Mouse (Mus musculus): ENCODE measurements around the gene Ifit3b. TPM values are rescaled to one million over a fixed set of nuclear protein-coding genes. Genes with fewer than 3 reads are reported as not detected.
A peak's percentile ranks its signal among the peaks of the same experiment; 100 is the strongest.
"Not testable (repeated sequence)": the region's sequence is repeated elsewhere in the genome, so short reads cannot be mapped to it uniquely, and the experiment has no call there.

The Ifit3b gene
- total and polyA plus RNA-seq, 3 experiments: 0.90 to 1.4 (median 1.2) TPM

- Histone ChIP-seq H3K4me3 (no peak overlapping the region), H3K36me3 (ENCODE audit: control insufficient read depth, insufficient read depth, low read length) (no peaks in the 10 kb centered on the region), H3K27me3 (ENCODE audit: control insufficient read depth, insufficient read depth, low read length) (no peaks in the 10 kb centered on the region), H3K9ac (ENCODE audit: low read depth, low read length) (no peak overlapping the region), H3K27ac (no peak overlapping the region), H3K4me1 (ENCODE audit: control insufficient read depth, insufficient read depth, low read length) (no peaks in the 10 kb centered on the region), H3K79me2 (replicated peaks; ENCODE audit: control insufficient read depth, insufficient read depth, low read length) (no peaks in the 10 kb centered on the region)
- TF ChIP-seq EP300 (IDR thresholded peaks at IDR 0.05; ENCODE audit: insufficient read depth, low read depth, low read length) (no peak), POLR2A (IDR thresholded peaks at IDR 0.05; ENCODE audit: insufficient read depth, low read depth, low read length) (no peak)
- intact Hi-C loops (cut with DNase I): no loop called here
- WGBS: 74% methylated on average over 2 of the region's 2 CpGs
- no peak for DNase-seq
These were observed 19.7 kb downstream of the Ifit3b start for GRCm38 (mm10) chr19:34627496-34627895.

DNA sequence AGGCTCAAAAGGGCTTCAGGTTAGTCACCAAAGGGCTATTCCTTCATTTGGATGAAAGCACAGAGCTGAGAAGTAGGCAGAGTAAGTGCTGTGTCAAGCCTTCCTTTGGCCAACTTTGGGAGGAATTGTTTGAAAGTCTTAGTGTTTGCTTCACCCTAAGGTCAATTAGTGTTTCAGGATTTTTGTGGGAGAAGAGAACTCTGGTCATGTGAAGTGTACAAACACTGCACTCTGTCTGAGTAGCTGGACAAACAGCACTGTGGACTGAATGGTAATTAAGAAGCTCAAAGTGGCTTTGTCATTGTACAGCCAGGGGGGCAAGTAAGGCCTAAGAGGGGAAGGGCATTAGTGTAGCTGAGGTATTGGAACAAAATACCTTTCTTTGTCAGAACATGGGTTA is 23.7 kb downstream of the Ifit3b start:
- H3K4me3 ChIP-seq: no peak overlapping the region
- intact Hi-C loops (cut with DNase I): no loop called here
- no peak for TF ChIP-seq CTCF (IDR thresholded peaks at IDR 0.05)
- TF ChIP-seq POLR2A (IDR thresholded peaks at IDR 0.05; ENCODE audit: insufficient read depth, low read depth, low read length): no peak
- no peak for TF ChIP-seq EP300 (IDR thresholded peaks at IDR 0.05; ENCODE audit: insufficient read depth, low read depth, low read length)
- H3K9ac ChIP-seq (ENCODE audit: low read depth, low read length): no peak overlapping the region
- no peaks in the 10 kb centered on the region for H3K36me3 ChIP-seq (ENCODE audit: control insufficient read depth, insufficient read depth, low read length)
- no peaks in the 10 kb centered on the region for H3K4me1 ChIP-seq (ENCODE audit: control insufficient read depth, insufficient read depth, low read length)
- no peaks in the 10 kb centered on the region for H3K27me3 ChIP-seq (ENCODE audit: control insufficient read depth, insufficient read depth, low read length)
- DNase-seq: no peak
- no peak overlapping the region for H3K27ac ChIP-seq
- no peaks in the 10 kb centered on the region for H3K79me2 ChIP-seq (replicated peaks; ENCODE audit: control insufficient read depth, insufficient read depth, low read length)

DNA sequence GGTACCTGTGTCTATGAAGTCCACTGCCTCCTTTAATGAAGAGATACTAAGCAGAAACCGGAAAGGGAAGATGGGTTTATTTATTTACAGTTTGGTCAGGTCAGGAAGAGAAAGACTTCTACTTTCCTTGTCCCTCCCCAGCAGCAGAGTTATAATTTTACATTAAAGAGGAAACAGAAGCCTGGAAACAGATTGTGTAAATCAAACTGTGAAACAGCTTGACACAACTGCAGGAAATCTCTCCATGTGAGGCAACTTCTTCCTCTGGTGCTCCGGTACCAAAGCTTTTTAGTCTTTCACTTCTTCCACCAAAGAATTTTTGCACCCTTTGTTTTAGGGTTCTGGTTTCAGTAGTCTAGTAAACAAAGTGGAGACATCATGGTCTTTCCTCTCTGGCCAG is 25.7 kb downstream of the Ifit3b start:
- no peaks in the 10 kb centered on the region for H3K36me3 ChIP-seq (ENCODE audit: control insufficient read depth, insufficient read depth, low read length)
- 33% methylated on average over 2 of the region's 2 CpGs for WGBS
- DNase-seq: no peak
- no peak overlapping the region for H3K4me3 ChIP-seq
- TF ChIP-seq POLR2A (IDR thresholded peaks at IDR 0.05; ENCODE audit: insufficient read depth, low read depth, low read length) (no peak), EP300 (IDR thresholded peaks at IDR 0.05; ENCODE audit: insufficient read depth, low read depth, low read length) (no peak)
- no peaks in the 10 kb centered on the region for H3K79me2 ChIP-seq (replicated peaks; ENCODE audit: control insufficient read depth, insufficient read depth, low read length)
- H3K27ac ChIP-seq: no peak overlapping the region
- peaks cover 1% of the 10 kb centered on the region; the same call in 1 of the 2 replicates for H3K4me1 ChIP-seq (ENCODE audit: control insufficient read depth, insufficient read depth, low read length)
- intact Hi-C loops (cut with DNase I): no loop called here
- H3K27me3 ChIP-seq (ENCODE audit: control insufficient read depth, insufficient read depth, low read length): no peaks in the 10 kb centered on the region
- H3K9ac ChIP-seq (ENCODE audit: low read depth, low read length): no peak overlapping the region

DNA sequence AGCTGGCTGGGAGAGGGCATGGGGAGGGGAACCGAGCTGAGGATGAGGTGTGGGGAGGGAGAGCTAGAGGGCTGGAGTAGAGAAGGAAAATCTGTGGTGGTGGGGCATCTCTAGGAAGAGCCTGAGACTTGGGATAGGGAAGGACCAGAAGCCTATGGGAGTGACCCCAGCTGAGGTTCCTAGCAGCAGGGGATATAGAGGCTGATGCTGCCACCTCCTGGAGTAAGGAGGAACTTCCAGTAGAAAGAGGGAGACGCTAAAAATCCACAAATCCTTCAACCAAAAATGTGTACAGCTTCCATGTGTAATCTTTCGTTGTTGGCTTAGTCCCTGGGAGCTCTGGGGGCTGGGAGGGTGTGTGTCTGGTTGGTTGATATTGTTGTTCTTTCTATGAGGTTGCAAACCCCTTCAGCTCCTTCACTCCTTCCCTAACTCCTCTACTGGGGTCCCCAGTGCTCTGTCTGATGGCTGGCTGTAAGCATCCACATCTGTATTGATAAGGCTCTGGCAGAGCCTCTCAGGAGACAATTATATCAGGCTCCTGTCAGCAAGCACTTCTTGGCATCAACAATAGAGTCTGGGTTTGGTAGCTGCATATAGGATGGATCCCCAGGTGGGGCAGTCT is 29.3 kb downstream of the Ifit3b start:
- Histone ChIP-seq H3K27ac (no peak overlapping the region), H3K27me3 (ENCODE audit: control insufficient read depth, insufficient read depth, low read length) (no peaks in the 10 kb centered on the region), H3K36me3 (ENCODE audit: control insufficient read depth, insufficient read depth, low read length) (no peaks in the 10 kb centered on the region; the same call in 1 of the 2 replicates), H3K4me3 (no peak overlapping the region), H3K4me1 (ENCODE audit: control insufficient read depth, insufficient read depth, low read length) (peaks cover 5% of the 10 kb centered on the region), H3K9ac (ENCODE audit: low read depth, low read length) (no peak overlapping the region), H3K79me2 (replicated peaks; ENCODE audit: control insufficient read depth, insufficient read depth, low read length) (peaks cover 1% of the 10 kb centered on the region; the same call in 1 of the 2 replicates)
- DNase-seq: peak; percentile 57 to 60
- intact Hi-C loops (cut with DNase I): loop anchor here (1.0 to 5.0 kb wide), 6 partner anchors 30 to 395 kb away; partner anchors contain the start of gene Ifit3b
- TF ChIP-seq CTCF (IDR thresholded peaks at IDR 0.05) (peak; percentile 95), EP300 (IDR thresholded peaks at IDR 0.05; ENCODE audit: insufficient read depth, low read depth, low read length) (peak; percentile 69; the same call in 1 of the 2 replicates), POLR2A (IDR thresholded peaks at IDR 0.05; ENCODE audit: insufficient read depth, low read depth, low read length) (no peak)
- 9% methylated on average over 3 of the region's 3 CpGs for WGBS

DNA sequence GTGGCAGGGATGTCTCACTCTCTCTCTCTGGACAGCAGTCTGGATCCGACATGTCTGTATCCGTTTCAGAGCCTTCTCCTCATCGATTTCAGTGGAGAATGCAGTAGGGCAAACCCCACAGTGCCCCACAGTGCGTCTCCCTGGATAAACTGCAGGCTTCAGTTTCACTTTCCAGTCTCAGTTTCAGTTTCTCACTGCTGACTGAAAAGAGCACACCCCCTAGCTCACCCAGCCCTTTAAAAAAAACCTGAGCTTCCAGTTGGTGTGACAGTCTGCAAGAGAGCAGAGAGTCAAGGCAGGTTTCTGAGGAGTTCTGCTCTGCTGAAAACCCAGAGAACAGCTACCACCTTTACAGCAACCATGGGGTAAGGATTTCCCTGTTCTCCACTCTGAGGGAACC is 32.9 kb downstream of the Ifit3b start, which contains the start of the genes Ifit1bl2 and Ifit1:
Gene Ifit1bl2, minus strand, starts transcription at position 121 of the 400 bp plus-strand sequence.
Gene Ifit1, plus strand, starts transcription at position 249 of the 400 bp plus-strand sequence.
- no peaks in the 10 kb centered on the region for H3K27me3 ChIP-seq (ENCODE audit: control insufficient read depth, insufficient read depth, low read length)
- H3K4me3 ChIP-seq: peak within 1 kb of the TSS; percentile 45
- 11% methylated on average over 4 of the region's 4 CpGs for WGBS
- H3K9ac ChIP-seq (ENCODE audit: low read depth, low read length): peak within 1 kb of the TSS; percentile 77
- DNase-seq: peak; percentile 30 to 37
- peaks cover 14% of the 10 kb centered on the region for H3K36me3 ChIP-seq (ENCODE audit: control insufficient read depth, insufficient read depth, low read length)
- intact Hi-C loops (cut with DNase I): no loop called here
- H3K27ac ChIP-seq: peak within 1 kb of the TSS; percentile 60
- H3K4me1 ChIP-seq (ENCODE audit: control insufficient read depth, insufficient read depth, low read length): peaks cover 6% of the 10 kb centered on the region
- H3K79me2 ChIP-seq (replicated peaks; ENCODE audit: control insufficient read depth, insufficient read depth, low read length): peaks cover 1% of the 10 kb centered on the region; the same call in 1 of the 2 replicates
- TF ChIP-seq CTCF (IDR thresholded peaks at IDR 0.05) (0 out of 2 replicates have a peak, but pooled peaks have one; percentile 19), POLR2A (IDR thresholded peaks at IDR 0.05; ENCODE audit: insufficient read depth, low read depth, low read length) (peak; percentile 73), EP300 (IDR thresholded peaks at IDR 0.05; ENCODE audit: insufficient read depth, low read depth, low read length) (0 out of 2 replicates have a peak, but pooled peaks have one; percentile 23)

GRCm38 (mm10) chr19:34642616-34643015 is 34.8 kb downstream of the Ifit3b start:
- peaks cover 14% of the 10 kb centered on the region for H3K36me3 ChIP-seq (ENCODE audit: control insufficient read depth, insufficient read depth, low read length)
- peaks cover 4% of the 10 kb centered on the region for H3K4me1 ChIP-seq (ENCODE audit: control insufficient read depth, insufficient read depth, low read length)
- no peak overlapping the region for H3K27ac ChIP-seq
- intact Hi-C loops (cut with DNase I): no loop called here
- H3K79me2 ChIP-seq (replicated peaks; ENCODE audit: control insufficient read depth, insufficient read depth, low read length): peaks cover 1% of the 10 kb centered on the region; the same call in 1 of the 2 replicates
- no peak overlapping the region for H3K4me3 ChIP-seq
- H3K27me3 ChIP-seq (ENCODE audit: control insufficient read depth, insufficient read depth, low read length): no peaks in the 10 kb centered on the region
- H3K9ac ChIP-seq (ENCODE audit: low read depth, low read length): no peak overlapping the region
- DNase-seq: no peak
- TF ChIP-seq POLR2A (IDR thresholded peaks at IDR 0.05; ENCODE audit: insufficient read depth, low read depth, low read length): no peak
- no peak for TF ChIP-seq EP300 (IDR thresholded peaks at IDR 0.05; ENCODE audit: insufficient read depth, low read depth, low read length)
- TF ChIP-seq CTCF (IDR thresholded peaks at IDR 0.05): no peak
- 56% methylated on average over 5 of the region's 5 CpGs for WGBS

DNA sequence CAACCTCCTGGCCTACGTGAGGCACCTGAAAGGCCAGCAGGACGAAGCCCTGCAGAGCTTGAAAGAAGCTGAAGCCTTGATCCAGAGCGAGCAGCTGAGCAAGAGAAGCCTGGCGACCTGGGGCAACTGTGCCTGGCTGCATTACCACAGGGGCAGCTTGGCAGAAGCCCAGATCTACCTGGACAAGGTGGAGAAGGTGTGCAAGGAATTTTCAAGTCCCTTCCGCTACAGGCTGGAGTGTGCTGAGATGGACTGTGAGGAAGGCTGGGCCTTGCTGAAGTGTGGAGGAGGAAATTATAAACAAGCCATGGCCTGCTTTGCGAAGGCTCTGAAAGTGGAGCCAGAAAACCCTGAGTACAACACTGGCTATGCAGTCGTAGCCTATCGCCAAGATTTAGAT is 39.9 kb downstream of the Ifit3b start:
- intact Hi-C loops (cut with DNase I); H3K79me2 ChIP-seq (replicated peaks; ENCODE audit: control insufficient read depth, insufficient read depth, low read length); DNase-seq; H3K4me1 ChIP-seq (ENCODE audit: control insufficient read depth, insufficient read depth, low read length); H3K27ac ChIP-seq; H3K9ac ChIP-seq (ENCODE audit: low read depth, low read length); H3K4me3 ChIP-seq; H3K27me3 ChIP-seq (ENCODE audit: control insufficient read depth, insufficient read depth, low read length): not testable (repeated sequence)
- H3K36me3 ChIP-seq (ENCODE audit: control insufficient read depth, insufficient read depth, low read length): peaks cover 14% of the 10 kb centered on the region
- WGBS: 91% methylated on average over 8 of the region's 8 CpGs

All from heart, adult 2 months (tissue).